Mouse (Mus musculus) right cerebral cortex, adult 2 months (tissue): ENCODE data around the gene Cys1.
"Not testable (repeated sequence)": the region's sequence is repeated elsewhere in the genome, so short reads cannot be mapped to it uniquely, and the experiment has no call there.

Source experiments
- DNase-seq, 2 experiments: peaks; one replicate each; pipeline ENCODE4 v3.0.0; 2021 to 2022; ENCODE audit warnings: low spot score in 2 of 2

Gene Cys1

DNA sequence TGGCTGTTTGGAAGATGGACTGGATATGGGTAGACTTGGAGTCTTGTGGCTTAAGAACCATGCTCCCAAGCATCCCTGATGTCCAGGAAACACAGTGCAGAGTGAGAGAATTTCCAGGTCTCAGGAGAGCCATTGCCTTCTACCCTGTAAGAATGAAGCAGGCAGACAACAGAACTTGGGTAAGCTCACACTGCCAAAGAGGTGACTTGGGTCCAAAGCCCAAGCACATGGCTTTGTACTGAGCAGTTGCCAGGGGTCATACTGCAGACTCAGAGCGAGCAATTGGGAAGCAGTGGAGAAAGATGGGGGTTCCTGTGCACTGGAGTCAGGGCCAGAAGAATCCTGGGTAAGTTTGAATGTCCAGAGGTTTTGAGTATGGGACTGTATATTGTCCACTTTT is 33.5 kb downstream of the Cys1 start:
- DNase-seq = no peak

GRCm38 (mm10) chr12:24645901-24646300 is 35.7 kb downstream of the Cys1 start:
- no peak for DNase-seq

- DNase-seq = no peak
These were observed 37.5 kb downstream of the Cys1 start for GRCm38 (mm10) chr12:24644125-24644571.

- peak; percentile 47 to 64 for DNase-seq
These were observed 39.2 kb downstream of the Cys1 start for GRCm38 (mm10) chr12:24642370-24642802.

DNA sequence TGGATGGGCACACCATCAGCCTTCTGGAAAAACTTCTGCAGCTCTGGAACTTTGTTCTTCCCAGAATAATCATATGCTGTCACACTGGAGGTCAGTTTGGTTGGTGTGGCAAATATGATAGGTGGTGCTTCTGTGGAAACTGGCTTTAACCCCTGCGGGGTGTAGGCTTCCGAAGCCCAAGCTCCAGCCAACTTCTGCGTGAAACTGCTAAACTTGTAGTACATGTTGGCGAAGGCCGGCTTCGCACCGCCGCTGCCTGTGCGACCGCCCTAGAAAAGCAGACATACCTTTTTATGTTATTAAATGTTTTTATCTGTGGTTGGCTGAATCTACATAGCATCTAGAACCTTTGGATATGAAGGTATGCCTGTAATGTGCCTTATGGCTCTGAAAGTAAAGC is 42.8 kb downstream of the Cys1 start:
- DNase-seq = not testable (repeated sequence)

GRCm38 (mm10) chr12:24634648-24635047 is 47.0 kb downstream of the Cys1 start:
- DNase-seq = no peak

DNA sequence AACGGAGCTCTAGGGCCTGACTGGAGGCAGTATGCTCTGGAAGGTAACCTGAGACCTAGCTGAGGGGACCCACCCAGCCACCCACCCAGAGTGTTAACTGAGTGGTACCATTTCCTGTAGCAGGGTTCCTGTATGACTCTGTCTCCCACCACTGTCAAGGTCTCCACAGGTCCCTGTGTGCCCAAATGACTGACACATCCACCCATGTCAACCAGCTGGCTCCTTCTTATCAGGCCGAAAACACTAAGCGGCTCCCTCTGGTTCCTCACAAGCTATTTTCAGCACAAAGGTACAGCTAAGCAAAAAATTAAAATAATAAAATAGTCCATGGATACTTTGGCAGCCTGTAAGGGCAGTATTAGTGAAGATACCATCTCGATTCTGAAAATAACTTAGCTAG is 47.4 kb downstream of the Cys1 start:
- no peak for DNase-seq

GRCm38 (mm10) chr12:24633753-24634191 is 47.8 kb downstream of the Cys1 start:
- no peak for DNase-seq

- DNase-seq = no peak
These were observed 49.2 kb downstream of the Cys1 start for GRCm38 (mm10) chr12:24632404-24632803.

DNA sequence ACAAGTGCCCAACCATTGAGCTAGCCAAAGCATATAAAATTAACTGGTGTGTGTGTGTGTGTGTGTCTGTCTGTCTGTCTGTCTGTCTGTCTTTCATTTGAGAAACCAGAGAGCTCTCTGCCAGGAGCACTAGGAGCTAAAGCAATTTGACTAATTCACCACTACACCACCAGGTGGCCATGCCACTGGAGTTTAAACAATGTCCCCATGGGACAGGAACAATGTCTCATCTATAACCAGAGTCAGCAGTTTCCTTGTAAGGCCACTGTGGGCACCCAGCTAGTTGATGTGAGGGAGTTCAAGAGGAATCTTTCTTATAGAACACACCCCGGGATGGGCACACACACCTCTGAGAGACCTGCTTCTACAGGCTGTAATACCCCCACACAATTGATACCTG is 51.4 kb downstream of the Cys1 start:
- DNase-seq = peak in 1 of 2 experiments; percentile 21

- DNase-seq = no peak
These were observed 54.4 kb downstream of the Cys1 start for GRCm38 (mm10) chr12:24627215-24627614.

GRCm38 (mm10) chr12:24626401-24626800 is 55.2 kb downstream of the Cys1 start:
- DNase-seq = no peak

DNA sequence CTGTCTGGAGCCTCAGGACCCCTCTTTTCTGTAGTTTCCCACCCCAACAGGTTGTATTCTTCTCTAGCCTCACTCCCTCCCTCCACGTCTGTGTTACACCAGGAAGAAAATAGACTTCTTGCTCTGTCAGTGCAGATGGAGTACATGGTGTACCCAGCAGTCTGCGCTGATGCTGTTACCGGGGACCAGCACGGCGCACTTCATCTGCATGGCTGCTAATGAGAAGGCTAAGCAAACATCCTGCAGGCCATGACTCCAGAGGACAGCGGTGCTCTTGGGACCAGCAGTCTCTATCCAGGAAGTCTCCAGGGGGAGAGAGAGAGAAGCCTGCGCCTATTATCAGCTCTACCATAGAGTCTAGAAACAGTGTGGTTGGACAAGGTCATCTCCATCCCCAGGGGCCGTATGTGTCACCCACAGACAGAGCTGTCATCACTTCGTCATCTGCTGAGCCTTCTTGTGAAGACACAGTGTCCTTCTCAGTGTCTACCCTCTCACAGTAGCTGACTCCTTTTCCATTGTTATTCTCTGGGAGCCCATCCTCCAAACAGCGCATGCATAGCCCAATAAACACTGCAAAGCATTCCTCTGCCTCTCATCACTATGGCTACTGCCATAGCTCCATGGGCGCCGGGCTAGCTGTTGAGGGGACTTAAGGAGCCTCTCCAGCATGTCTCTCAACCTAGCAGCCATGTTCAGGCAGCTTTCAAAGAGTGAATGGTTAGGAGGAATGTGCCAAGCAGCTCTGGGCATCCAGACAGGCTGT is 57.9 kb downstream of the Cys1 start:
- DNase-seq = no peak

- DNase-seq = no peak
These were observed 62.2 kb downstream of the Cys1 start for GRCm38 (mm10) chr12:24619436-24619835.
